Mouse (Mus musculus): ENCODE measurements around the gene Slco2a1. TPM values are rescaled to one million over a fixed set of nuclear protein-coding genes. Genes with fewer than 3 reads are reported as not detected.

Slco2a1 gene
- polyA plus RNA-seq, 1 experiment from 2014 or later = 6.5 TPM

GRCm38 (mm10) chr9:103000384-103000783, 11.9 kb downstream of the Slco2a1 start:
- Histone ChIP-seq H3K4me2 (ENCODE audit: low read length) (no peak overlapping the region), H3K36me3 (ENCODE audit: control insufficient read depth, insufficient read depth, low read length) (no peaks in the 10 kb centered on the region), H3K4me3 (ENCODE audit: control insufficient read depth in 1 of 2, insufficient read depth in 1 of 2, low read depth in 1 of 2, low read length in 2 of 2) (no peak overlapping the region), H3K9me3 (ENCODE audit: control insufficient read depth, low read length) (no peaks in the 10 kb centered on the region), H3K27ac (replicated peaks in 1 of 2; ENCODE audit: control insufficient read depth in 1 of 2, insufficient read depth in 1 of 2, low read depth in 2 of 2, low read length in 2 of 2) (no peak overlapping the region), H3K4me1 (ENCODE audit: control insufficient read depth in 2 of 2, insufficient read depth in 2 of 2, low read length in 2 of 2) (peaks cover 0 to 3% of the 10 kb centered on the region in 2 experiments; a peak in 2 of 4 replicates), H3K27me3 (ENCODE audit: control insufficient read depth, insufficient read depth, low read length) (no peaks in the 10 kb centered on the region), H3K9ac (ENCODE audit: low read length) (no peak overlapping the region)
- ATAC-seq (ENCODE audit: insufficient number of reproducible peaks, insufficient read depth, low FRiP score, low read depth) = no peak
- 72% methylated on average over 7 of the region's 7 CpGs for WGBS

- ATAC-seq (ENCODE audit: insufficient number of reproducible peaks, insufficient read depth, low FRiP score, low read depth) = no peak
- no peak overlapping the region for H3K4me2 ChIP-seq (ENCODE audit: low read length)
- 68% methylated on average over 6 of the region's 6 CpGs for WGBS
- H3K36me3 ChIP-seq (ENCODE audit: control insufficient read depth, insufficient read depth, low read length) = no peaks in the 10 kb centered on the region
- no peak overlapping the region for H3K9ac ChIP-seq (ENCODE audit: low read length)
- no peak overlapping the region for H3K27ac ChIP-seq (replicated peaks in 1 of 2; ENCODE audit: control insufficient read depth in 1 of 2, insufficient read depth in 1 of 2, low read depth in 2 of 2, low read length in 2 of 2)
- H3K9me3 ChIP-seq (ENCODE audit: control insufficient read depth, low read length) = no peaks in the 10 kb centered on the region
- H3K4me3 ChIP-seq (ENCODE audit: control insufficient read depth in 1 of 2, insufficient read depth in 1 of 2, low read depth in 1 of 2, low read length in 2 of 2) = no peak overlapping the region
- no peaks in the 10 kb centered on the region for H3K27me3 ChIP-seq (ENCODE audit: control insufficient read depth, insufficient read depth, low read length)
- peaks cover 23% of the 10 kb centered on the region in 2 experiments for H3K4me1 ChIP-seq (ENCODE audit: control insufficient read depth in 2 of 2, insufficient read depth in 2 of 2, low read length in 2 of 2)
Observed at GRCm38 (mm10) chr9:103004343-103004742, 15.8 kb downstream of the Slco2a1 start.

DNA sequence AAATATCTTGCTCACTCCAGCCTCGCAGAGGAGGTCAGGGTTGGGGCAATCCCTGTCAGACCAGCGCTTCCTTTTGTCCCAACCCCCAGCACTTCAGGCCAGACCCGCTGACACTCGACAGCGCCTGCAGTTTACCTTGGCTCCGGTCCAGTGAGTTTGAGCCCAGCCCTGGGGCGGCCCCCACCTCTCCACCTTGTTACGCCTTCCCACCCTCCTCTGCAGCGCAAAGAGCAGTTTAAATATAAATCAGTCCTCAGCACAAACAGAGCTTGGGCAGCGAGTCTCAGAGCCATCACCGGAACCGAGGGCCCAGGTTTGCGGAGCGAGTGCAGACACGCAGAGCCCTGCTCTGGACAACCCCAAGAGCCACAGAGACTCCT, 19.2 kb downstream of the Slco2a1 start:
- peaks cover 23% of the 10 kb centered on the region in 2 experiments for H3K4me1 ChIP-seq (ENCODE audit: control insufficient read depth in 2 of 2, insufficient read depth in 2 of 2, low read length in 2 of 2)
- H3K4me3 ChIP-seq (ENCODE audit: control insufficient read depth in 1 of 2, insufficient read depth in 1 of 2, low read depth in 1 of 2, low read length in 2 of 2) = peak overlapping the region; percentile 57 to 71
- no peaks in the 10 kb centered on the region for H3K9me3 ChIP-seq (ENCODE audit: control insufficient read depth, low read length)
- 0% methylated on average over 15 of the region's 15 CpGs for whole genome bisulfite sequencing
- peak; percentile 84 for ATAC-seq (ENCODE audit: insufficient number of reproducible peaks, insufficient read depth, low FRiP score, low read depth)
- H3K36me3 ChIP-seq (ENCODE audit: control insufficient read depth, insufficient read depth, low read length) = no peaks in the 10 kb centered on the region
- H3K27ac ChIP-seq (replicated peaks in 1 of 2; ENCODE audit: control insufficient read depth in 1 of 2, insufficient read depth in 1 of 2, low read depth in 2 of 2, low read length in 2 of 2) = peak overlapping the region; percentile 41 to 81
- H3K4me2 ChIP-seq (ENCODE audit: low read length) = peak overlapping the region; percentile 98
- peak overlapping the region; percentile 80 for H3K9ac ChIP-seq (ENCODE audit: low read length)
- no peaks in the 10 kb centered on the region for H3K27me3 ChIP-seq (ENCODE audit: control insufficient read depth, insufficient read depth, low read length)

GRCm38 (mm10) chr9:103008079-103008855, 19.8 kb downstream of the Slco2a1 start:
- Histone ChIP-seq H3K4me1 (ENCODE audit: control insufficient read depth in 2 of 2, insufficient read depth in 2 of 2, low read length in 2 of 2) (peaks cover 23% of the 10 kb centered on the region in 2 experiments), H3K4me3 (ENCODE audit: control insufficient read depth in 1 of 2, insufficient read depth in 1 of 2, low read depth in 1 of 2, low read length in 2 of 2) (peak overlapping the region; percentile 57 to 71), H3K9me3 (ENCODE audit: control insufficient read depth, low read length) (no peaks in the 10 kb centered on the region), H3K36me3 (ENCODE audit: control insufficient read depth, insufficient read depth, low read length) (no peaks in the 10 kb centered on the region), H3K9ac (ENCODE audit: low read length) (peak overlapping the region; percentile 80), H3K27ac (replicated peaks in 1 of 2; ENCODE audit: control insufficient read depth in 1 of 2, insufficient read depth in 1 of 2, low read depth in 2 of 2, low read length in 2 of 2) (peak overlapping the region; percentile 59 to 81), H3K27me3 (ENCODE audit: control insufficient read depth, insufficient read depth, low read length) (no peaks in the 10 kb centered on the region), H3K4me2 (ENCODE audit: low read length) (peak overlapping the region; percentile 98)
- ATAC-seq (ENCODE audit: insufficient number of reproducible peaks, insufficient read depth, low FRiP score, low read depth) = peak; percentile 29
- WGBS = under 1% methylated on average over 50 of the region's 50 CpGs

DNA sequence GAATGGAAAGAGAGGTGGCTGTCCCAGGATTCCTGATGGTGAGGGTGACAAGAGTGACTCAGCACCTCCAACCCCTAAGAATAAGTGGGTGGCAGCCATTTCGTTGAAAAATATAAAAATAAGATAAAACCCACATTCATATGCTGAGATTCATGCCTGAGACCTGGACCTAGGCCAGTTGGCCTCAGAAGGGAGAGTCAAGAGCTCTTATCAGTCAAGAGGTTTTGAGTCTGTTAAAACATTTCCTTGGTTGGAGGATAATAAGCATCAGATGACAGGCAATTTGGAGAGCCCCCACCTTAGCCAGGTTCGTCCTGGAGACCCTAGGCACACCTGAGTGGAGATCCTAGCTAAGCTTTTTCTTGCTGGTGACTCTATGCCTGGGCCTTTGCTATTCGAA, 21.6 kb downstream of the Slco2a1 start:
- no peak overlapping the region for H3K27ac ChIP-seq (replicated peaks in 1 of 2; ENCODE audit: control insufficient read depth in 1 of 2, insufficient read depth in 1 of 2, low read depth in 2 of 2, low read length in 2 of 2)
- WGBS = 53% methylated on average over 3 of the region's 3 CpGs
- H3K9me3 ChIP-seq (ENCODE audit: control insufficient read depth, low read length) = no peaks in the 10 kb centered on the region
- H3K36me3 ChIP-seq (ENCODE audit: control insufficient read depth, insufficient read depth, low read length) = no peaks in the 10 kb centered on the region
- H3K4me3 ChIP-seq (ENCODE audit: control insufficient read depth in 1 of 2, insufficient read depth in 1 of 2, low read depth in 1 of 2, low read length in 2 of 2) = no peak overlapping the region
- H3K27me3 ChIP-seq (ENCODE audit: control insufficient read depth, insufficient read depth, low read length) = no peaks in the 10 kb centered on the region
- peaks cover 20 to 23% of the 10 kb centered on the region in 2 experiments for H3K4me1 ChIP-seq (ENCODE audit: control insufficient read depth in 2 of 2, insufficient read depth in 2 of 2, low read length in 2 of 2)
- no peak for ATAC-seq (ENCODE audit: insufficient number of reproducible peaks, insufficient read depth, low FRiP score, low read depth)
- 0 out of 2 replicates have a peak overlapping the region, but pooled peaks have one; percentile 98 for H3K4me2 ChIP-seq (ENCODE audit: low read length)
- no peak overlapping the region for H3K9ac ChIP-seq (ENCODE audit: low read length)

DNA sequence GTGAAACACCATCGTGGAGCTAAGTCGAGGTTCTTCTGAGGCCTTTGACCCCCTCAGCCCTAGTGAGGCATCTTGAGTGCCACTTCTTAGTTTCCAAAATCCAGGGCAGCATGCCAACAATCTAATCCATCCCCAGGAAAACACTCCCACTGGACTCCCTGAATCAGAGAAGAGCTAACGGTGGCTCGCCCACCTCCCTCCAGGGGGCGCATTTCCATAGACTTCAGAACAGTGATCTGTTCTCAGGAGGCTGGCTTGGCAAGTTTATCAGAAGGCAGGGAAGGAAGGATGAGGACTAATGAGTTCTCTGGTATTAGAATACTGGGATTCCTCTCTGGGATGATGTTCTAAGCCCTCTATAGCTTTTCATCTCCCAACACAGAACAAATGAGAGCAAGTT, 24.9 kb downstream of the Slco2a1 start:
- H3K36me3 ChIP-seq (ENCODE audit: control insufficient read depth, insufficient read depth, low read length) = no peaks in the 10 kb centered on the region

GRCm38 (mm10) chr9:103014686-103015085, 26.2 kb downstream of the Slco2a1 start:
- Histone ChIP-seq H3K4me3 (ENCODE audit: control insufficient read depth in 1 of 2, insufficient read depth in 1 of 2, low read depth in 1 of 2, low read length in 2 of 2) (no peak overlapping the region), H3K27ac (replicated peaks in 1 of 2; ENCODE audit: control insufficient read depth in 1 of 2, insufficient read depth in 1 of 2, low read depth in 2 of 2, low read length in 2 of 2) (no peak overlapping the region), H3K9ac (ENCODE audit: low read length) (no peak overlapping the region), H3K4me2 (ENCODE audit: low read length) (no peak overlapping the region), H3K4me1 (ENCODE audit: control insufficient read depth in 2 of 2, insufficient read depth in 2 of 2, low read length in 2 of 2) (no peaks in the 10 kb centered on the region), H3K9me3 (ENCODE audit: control insufficient read depth, low read length) (no peaks in the 10 kb centered on the region), H3K27me3 (ENCODE audit: control insufficient read depth, insufficient read depth, low read length) (no peaks in the 10 kb centered on the region), H3K36me3 (ENCODE audit: control insufficient read depth, insufficient read depth, low read length) (no peaks in the 10 kb centered on the region)
- ATAC-seq (ENCODE audit: insufficient number of reproducible peaks, insufficient read depth, low FRiP score, low read depth) = no peak
- WGBS = 63% methylated on average over 12 of the region's 12 CpGs

More for the DNA sequence above, 24.9 kb downstream of the Slco2a1 start:
- no peak for ATAC-seq (ENCODE audit: insufficient number of reproducible peaks, insufficient read depth, low FRiP score, low read depth)
- H3K4me2 ChIP-seq (ENCODE audit: low read length) = no peak overlapping the region
- no peak overlapping the region for H3K27ac ChIP-seq (replicated peaks in 1 of 2; ENCODE audit: control insufficient read depth in 1 of 2, insufficient read depth in 1 of 2, low read depth in 2 of 2, low read length in 2 of 2)
- no peak overlapping the region for H3K9ac ChIP-seq (ENCODE audit: low read length)
- H3K4me3 ChIP-seq (ENCODE audit: control insufficient read depth in 1 of 2, insufficient read depth in 1 of 2, low read depth in 1 of 2, low read length in 2 of 2) = no peak overlapping the region
- no peaks in the 10 kb centered on the region for H3K9me3 ChIP-seq (ENCODE audit: control insufficient read depth, low read length)
- no peaks in the 10 kb centered on the region for H3K27me3 ChIP-seq (ENCODE audit: control insufficient read depth, insufficient read depth, low read length)
- peaks cover 5 to 7% of the 10 kb centered on the region in 2 experiments; a peak in 2 of 4 replicates for H3K4me1 ChIP-seq (ENCODE audit: control insufficient read depth in 2 of 2, insufficient read depth in 2 of 2, low read length in 2 of 2)
- 10% methylated on average over 5 of the region's 5 CpGs for WGBS

All from heart, embryonic 14.5 days (tissue).